Mouse (Mus musculus): ENCODE measurements around the gene Mrpl1.

GRCm38 (mm10) chr5:96201462-96202154 is 7.7 kb upstream of the Mrpl1 start:
- no peak for TF ChIP-seq CEBPB (IDR thresholded peaks at IDR 0.05; ENCODE audit: low read depth)
- no peak for TF ChIP-seq CTCF (IDR thresholded peaks at IDR 0.05; ENCODE audit: control insufficient read depth, insufficient read depth, insufficient read length)
